17 mouse cellular contexts compared by ENCODE assay signal in genomic region chr17:47999812-48000211, GRCm38 (mm10). TPM values are rescaled to one million over a fixed set of nuclear protein-coding genes. Genes with fewer than 3 reads are reported as not detected.
DNase-seq lines count a peak whose midpoint lies in the region; ATAC-seq and TF ChIP-seq lines count a peak whose summit lies in the region.
"Had no signal": no experiment of that assay in that cellular context is flagged by ENCODE, and none has a peak within 500 bp of the region (broad histone marks: within the 10 kb centered on the region; RNA-seq: fewer than 3 reads in every experiment).

No protein-coding gene starts in this region.

- H3K9ac ChIP-seq in liver, postnatal 0 days (replicated peaks) = no peak overlapping the region
- H3K9ac ChIP-seq in liver, embryonic 11.5 days (ENCODE audit: low read depth, low read length) = peak overlapping the region; percentile 53
- H3K9ac ChIP-seq in stomach, embryonic 16.5 days (ENCODE audit: low read length) = no peak overlapping the region
- no peak overlapping the region for H3K9ac ChIP-seq in hindbrain, embryonic 12.5 days
- H3K9ac ChIP-seq: forebrain, postnatal 0 days; hindbrain, embryonic 14.5 days; kidney, embryonic 15.5 days; midbrain, embryonic 15.5 days had no signal

- H3K4me3 ChIP-seq in liver, postnatal 0 days (ENCODE audit: low read depth, low read length) = no peak overlapping the region
- H3K4me3 ChIP-seq in embryonic facial prominence, embryonic 10.5 days = no peak overlapping the region
- H3K4me3 ChIP-seq in liver, embryonic 11.5 days (ENCODE audit: low read depth, low read length) = no peak overlapping the region
- no peak overlapping the region for H3K4me3 ChIP-seq in stomach, embryonic 16.5 days (replicated peaks; ENCODE audit: low read length)
- no peak overlapping the region for H3K4me3 ChIP-seq in hindbrain, embryonic 12.5 days
- H3K4me3 ChIP-seq: kidney, embryonic 15.5 days; layer of hippocampus, adult 2 months; midbrain, embryonic 15.5 days had no signal

- no peak overlapping the region for H3K4me2 ChIP-seq in liver, postnatal 0 days (ENCODE audit: low read depth, low read length)
- H3K4me2 ChIP-seq in liver, embryonic 11.5 days = peak overlapping the region; percentile 76
- H3K4me2 ChIP-seq in stomach, embryonic 16.5 days (ENCODE audit: low read depth, low read length) = no peak overlapping the region
- no peak overlapping the region for H3K4me2 ChIP-seq in hindbrain, embryonic 12.5 days (replicated peaks)
- H3K4me2 ChIP-seq: hindbrain, embryonic 14.5 days; kidney, embryonic 15.5 days; midbrain, embryonic 15.5 days had no signal

- H3K27ac ChIP-seq in liver, postnatal 0 days (ENCODE audit: low read depth) = no peak overlapping the region
- peak overlapping the region; percentile 58 for H3K27ac ChIP-seq in embryonic facial prominence, embryonic 10.5 days (replicated peaks)
- H3K27ac ChIP-seq in liver, embryonic 11.5 days (ENCODE audit: low read depth, low read length) = peak overlapping the region; percentile 43
- H3K27ac ChIP-seq in stomach, embryonic 16.5 days (ENCODE audit: low read length) = peak overlapping the region; percentile 25
- H3K27ac ChIP-seq in hindbrain, embryonic 12.5 days = no peak overlapping the region
- H3K27ac ChIP-seq: hindbrain, embryonic 14.5 days; kidney, embryonic 15.5 days; layer of hippocampus, adult 2 months; midbrain, embryonic 15.5 days had no signal

- H3K27me3 ChIP-seq in liver, postnatal 0 days (ENCODE audit: insufficient read depth, low read length) = no peaks in the 10 kb centered on the region
- H3K27me3 ChIP-seq in embryonic facial prominence, embryonic 10.5 days (replicated peaks; ENCODE audit: low read depth, poor library complexity, severe bottlenecking) = peaks cover 18% of the 10 kb centered on the region
- H3K27me3 ChIP-seq in liver, embryonic 11.5 days (replicated peaks; ENCODE audit: control insufficient read depth, insufficient read depth, low read length) = no peaks in the 10 kb centered on the region
- H3K27me3 ChIP-seq in stomach, embryonic 16.5 days (ENCODE audit: control insufficient read depth, insufficient read depth, low read length) = no peaks in the 10 kb centered on the region
- no peaks in the 10 kb centered on the region; the same call in 1 of the 2 replicates for H3K27me3 ChIP-seq in hindbrain, embryonic 12.5 days

- 42% methylated on average over 3 of the region's 3 CpGs for WGBS in liver, postnatal 0 days (ENCODE audit: insufficient replicate concordance)
- WGBS in embryonic facial prominence, embryonic 10.5 days = 60% methylated on average over 3 of the region's 3 CpGs
- WGBS in liver, embryonic 11.5 days = 15% methylated on average over 3 of the region's 3 CpGs
- 42% methylated on average over 3 of the region's 3 CpGs for WGBS in stomach, embryonic 16.5 days
- 62% methylated on average over 3 of the region's 3 CpGs for WGBS in hindbrain, embryonic 12.5 days

- H3K4me1 ChIP-seq in liver, postnatal 0 days (ENCODE audit: insufficient read depth) = peaks cover 21% of the 10 kb centered on the region
- peaks cover 68% of the 10 kb centered on the region for H3K4me1 ChIP-seq in embryonic facial prominence, embryonic 10.5 days
- peaks cover 48% of the 10 kb centered on the region for H3K4me1 ChIP-seq in liver, embryonic 11.5 days (replicated peaks; ENCODE audit: control insufficient read depth, insufficient read depth, low read length)
- H3K4me1 ChIP-seq in stomach, embryonic 16.5 days (ENCODE audit: control insufficient read depth, insufficient read depth, low read length) = peaks cover 37% of the 10 kb centered on the region
- peaks cover 26% of the 10 kb centered on the region for H3K4me1 ChIP-seq in hindbrain, embryonic 12.5 days

- no peaks in the 10 kb centered on the region for H3K9me3 ChIP-seq in liver, postnatal 0 days (ENCODE audit: low read length)
- no peaks in the 10 kb centered on the region for H3K9me3 ChIP-seq in embryonic facial prominence, embryonic 10.5 days
- no peaks in the 10 kb centered on the region for H3K9me3 ChIP-seq in liver, embryonic 11.5 days (ENCODE audit: control insufficient read depth, low read length)
- no peaks in the 10 kb centered on the region for H3K9me3 ChIP-seq in stomach, embryonic 16.5 days (replicated peaks; ENCODE audit: control insufficient read depth, low read length)
- H3K9me3 ChIP-seq in hindbrain, embryonic 12.5 days (replicated peaks) = no peaks in the 10 kb centered on the region
- H3K9me3 ChIP-seq: kidney, embryonic 15.5 days; midbrain, embryonic 15.5 days had no signal

- no peak for ATAC-seq in liver, postnatal 0 days
- peak; percentile 81 for ATAC-seq in liver, embryonic 11.5 days (replicated peaks; ENCODE audit: low FRiP score)
- no peak for ATAC-seq in stomach, embryonic 16.5 days (ENCODE audit: insufficient read depth, low FRiP score)
- ATAC-seq in hindbrain, embryonic 12.5 days (ENCODE audit: low FRiP score) = no peak
- no peak for ATAC-seq in erythroid progenitor cell, adult 5-6 weeks (replicated peaks; ENCODE audit: low FRiP score, poor library complexity, severe bottlenecking)
- ATAC-seq: forebrain, postnatal 0 days; midbrain, embryonic 15.5 days had no signal

- H3K36me3 ChIP-seq in liver, postnatal 0 days (replicated peaks; ENCODE audit: insufficient read depth, low read length) = no peaks in the 10 kb centered on the region
- H3K36me3 ChIP-seq in embryonic facial prominence, embryonic 10.5 days (replicated peaks) = no peaks in the 10 kb centered on the region
- no peaks in the 10 kb centered on the region for H3K36me3 ChIP-seq in liver, embryonic 11.5 days (ENCODE audit: control insufficient read depth, insufficient read depth, low read length)
- no peaks in the 10 kb centered on the region for H3K36me3 ChIP-seq in stomach, embryonic 16.5 days (ENCODE audit: control insufficient read depth, insufficient read depth, low read length)
- no peaks in the 10 kb centered on the region for H3K36me3 ChIP-seq in hindbrain, embryonic 12.5 days
- H3K36me3 ChIP-seq: kidney, embryonic 15.5 days; midbrain, embryonic 15.5 days had no signal

- TF ChIP-seq EP300 in liver, postnatal 0 days (IDR thresholded peaks at IDR 0.05; ENCODE audit: low read depth) = no peak

- DNase-seq in liver = peak; percentile 71
- DNase-seq in liver, postnatal 0 days = no peak
- DNase-seq in embryonic facial prominence, embryonic 10.5 days (ENCODE audit: low spot score) = no peak
- no peak for DNase-seq in liver, embryonic 11.5 days (ENCODE audit: low spot score)
- DNase-seq: cerebellum, adult 18-20 months; forebrain, postnatal 0 days had no signal

- no peak for TF ChIP-seq CTCF in liver, postnatal 0 days (IDR thresholded peaks at IDR 0.05; ENCODE audit: low read depth)

RNA-seq across cellular contexts. Expression of gene 1700122O11Rik, which starts 38.3 kb away (rescaled TPM):
- not detected in 2 replicates for polyA plus RNA-seq in liver, postnatal 0 days (2015; fragmentation: Nextera tagmentation; extraction: Ambion mirVana)
- polyA plus RNA-seq in embryonic facial prominence, embryonic 10.5 days (2016; fragmentation: Nextera tagmentation; extraction: Ambion mirVana) = not detected in 2 replicates
- polyA plus RNA-seq in liver, embryonic 11.5 days (2014; fragmentation: Nextera tagmentation; extraction: Ambion mirVana) = not detected in 2 replicates
- not detected in 2 replicates for polyA plus RNA-seq in stomach, embryonic 16.5 days (2015; fragmentation: Nextera tagmentation; extraction: Ambion mirVana)
- not detected in 2 replicates for polyA plus RNA-seq in hindbrain, embryonic 12.5 days (2016; fragmentation: Nextera tagmentation; extraction: Ambion mirVana)
- not detected in 2 replicates for total RNA-seq in erythroid progenitor cell, adult 5-6 weeks (2015; ENCODE audit: low replicate concordance)
- not detected in 2 replicates for total RNA-seq in erythroid progenitor cell, adult 5-6 weeks (2017; ENCODE audit: low replicate concordance)
- total RNA-seq: forebrain, postnatal 0 days; gastrocnemius, adult 8-10 months; layer of hippocampus, adult 2 months had no signal
- polyA plus RNA-seq: cortical plate, adult 2 months; forebrain, postnatal 0 days; heart, embryonic 14.5 days; hindbrain, embryonic 14.5 days; kidney, embryonic 15.5 days; midbrain, embryonic 15.5 days; urinary bladder, adult 2 months had no signal

Comparison
In these comparisons a context has a peak if more than half of its experiments do, and no peak if none do; other contexts are left out.
1. H3K27ac ChIP-seq: peak in embryonic facial prominence, embryonic 10.5 days (single experiment), liver, embryonic 11.5 days (single experiment) and stomach, embryonic 16.5 days (single experiment); none in liver, postnatal 0 days (single experiment) and hindbrain, embryonic 12.5 days (single experiment).